Mouse (Mus musculus) MEL (cell line): ENCODE measurements around the gene Mnd1. TPM values are rescaled to one million over a fixed set of nuclear protein-coding genes. Genes with fewer than 3 reads are reported as not detected.

Experiments used
- DNase-seq: peaks from one replicate; pipeline ENCODE4 v3.0.0; 2011; ENCODE audit warnings: low read depth, low spot score
- H3K27ac ChIP-seq: 2 replicates; pipeline ENCODE4 v1.5.1; 2012; ENCODE audit warnings: low read depth, mild to moderate bottlenecking, control low read depth, low read length, moderate library complexity; ENCODE audit not compliant: control insufficient read depth
- H3K27me3 ChIP-seq, 2 experiments: fragments of 150-350 bp in 1 of 2; sonication (generic) in 1 of 2; 2 replicates each; pipeline ENCODE4 v1.6.1; 2012; ENCODE audit warnings: low read length in 2 of 2, mild to moderate bottlenecking in 2 of 2, improper control_type of control experiment in 1 of 2, moderate library complexity in 1 of 2; ENCODE audit not compliant: insufficient read depth in 2 of 2, control insufficient read depth in 1 of 2
- H3K36me3 ChIP-seq, 2 experiments: 2 replicates each; pipeline ENCODE4 v1.6.1; 2012 to 2014; ENCODE audit warnings: low read length in 2 of 2, improper control_type of control experiment in 1 of 2, inconsistent platforms in 1 of 2, mild to moderate bottlenecking in 1 of 2; ENCODE audit not compliant: insufficient read depth in 2 of 2, control insufficient read depth in 1 of 2
- H3K4me1 ChIP-seq, 2 experiments: fragments of 150-350 bp in 1 of 2; sonication (generic) in 1 of 2; 2 replicates each; pipeline ENCODE4 v1.6.1; 2012; ENCODE audit warnings: low read length in 2 of 2, improper control_type of control experiment in 1 of 2, mild to moderate bottlenecking in 1 of 2; ENCODE audit not compliant: insufficient read depth in 2 of 2, control insufficient read depth in 1 of 2
- H3K4me3 ChIP-seq, 2 experiments: fragments of 150-350 bp in 1 of 2; sonication (generic) in 1 of 2; 2 replicates each; pipeline ENCODE4 v1.5.1; 2012; ENCODE audit warnings: low read depth in 2 of 2, low read length in 2 of 2, mild to moderate bottlenecking in 2 of 2, moderate library complexity in 2 of 2, control low read depth in 1 of 2, improper control_type of control experiment in 1 of 2; ENCODE audit not compliant: control insufficient read depth in 1 of 2, insufficient read depth in 1 of 2
- H3K79me2 ChIP-seq: 2 replicates; pipeline ENCODE4 v1.6.1; 2012; ENCODE audit warnings: mild to moderate bottlenecking, low read length, moderate library complexity; ENCODE audit not compliant: control insufficient read depth, poor library complexity, insufficient read depth
- H3K9ac ChIP-seq: 2 replicates; pipeline ENCODE4 v1.6.1; 2012; ENCODE audit warnings: low read depth, mild to moderate bottlenecking, control low read depth, low read length, moderate library complexity; ENCODE audit not compliant: control insufficient read depth, poor library complexity, severe bottlenecking
- H3K9me3 ChIP-seq: fragments of 150-350 bp; sonication (generic); replicated peaks from 2 replicates; pipeline ENCODE4 v1.6.1; 2012; ENCODE audit warnings: mild to moderate bottlenecking, low read length, improper control_type of control experiment, moderate library complexity; ENCODE audit not compliant: insufficient read depth
- BHLHE40 ChIP-seq: IDR thresholded peaks from 2 replicates; pipeline ENCODE4 v1.6.1; 2012; ENCODE audit warnings: low read depth, mild to moderate bottlenecking, inconsistent platforms, low read length, improper control_type of control experiment, borderline replicate concordance
- CHD1 ChIP-seq: IDR thresholded peaks from 2 replicates; pipeline ENCODE4 v1.6.1; 2012; ENCODE audit warnings: low read depth, mild to moderate bottlenecking, inconsistent platforms, low read length, improper control_type of control experiment
- E2F4 ChIP-seq: IDR thresholded peaks from 2 replicates; pipeline ENCODE4 v1.6.1; 2011; ENCODE audit warnings: low read depth, low read length, improper control_type of control experiment, borderline replicate concordance
- EP300 ChIP-seq, 2 experiments: IDR thresholded peaks; 2 replicates each; pipeline ENCODE4 v1.6.1; 2011; ENCODE audit warnings: improper control_type of control experiment in 2 of 2, low read length in 2 of 2, low read depth in 1 of 2, mild to moderate bottlenecking in 1 of 2
- ETS1 ChIP-seq: IDR thresholded peaks from 2 replicates; pipeline ENCODE4 v1.6.1; 2012; ENCODE audit warnings: low read depth, mild to moderate bottlenecking, inconsistent platforms, low read length, improper control_type of control experiment, moderate library complexity
- JUND ChIP-seq: IDR thresholded peaks from 2 replicates; pipeline ENCODE4 v1.6.1; 2011; ENCODE audit warnings: low read depth, mild to moderate bottlenecking, improper control_type of control experiment, low read length
- MAFK ChIP-seq: IDR thresholded peaks from 2 replicates; pipeline ENCODE4 v1.6.1; 2011; ENCODE audit warnings: low read depth, mild to moderate bottlenecking, low read length, improper control_type of control experiment, borderline replicate concordance
- MEF2A ChIP-seq: IDR thresholded peaks from 2 replicates; pipeline ENCODE4 v1.6.1; 2014; ENCODE audit warnings: low read depth, mild to moderate bottlenecking, inconsistent platforms, low read length, improper control_type of control experiment; ENCODE audit not compliant: poor library complexity, insufficient replicate concordance, severe bottlenecking; ENCODE audit errors: extremely low read depth
- MXI1 ChIP-seq: IDR thresholded peaks from 2 replicates; pipeline ENCODE4 v1.6.1; 2011; ENCODE audit warnings: mild to moderate bottlenecking, low read depth, low read length, improper control_type of control experiment
- MYB ChIP-seq: IDR thresholded peaks from 2 replicates; pipeline ENCODE4 v1.6.1; 2011; ENCODE audit warnings: mild to moderate bottlenecking, low read depth, low read length, improper control_type of control experiment
- POLR2A ChIP-seq, 2 experiments: IDR thresholded peaks; 2 replicates each; pipeline ENCODE4 v1.6.1; 2011 to 2012; ENCODE audit warnings: low read length in 2 of 2, mild to moderate bottlenecking in 2 of 2, control low read depth in 1 of 2, improper control_type of control experiment in 1 of 2, low read depth in 1 of 2, moderate library complexity in 1 of 2; ENCODE audit not compliant: control insufficient read depth in 1 of 2, insufficient read depth in 1 of 2, poor library complexity in 1 of 2
- RAD21 ChIP-seq: IDR thresholded peaks from 2 replicates; pipeline ENCODE4 v1.6.1; 2011; ENCODE audit warnings: mild to moderate bottlenecking, low read depth, low read length, improper control_type of control experiment
- RCOR1 ChIP-seq: IDR thresholded peaks from 2 replicates; pipeline ENCODE4 v1.6.1; 2012; ENCODE audit warnings: low read depth, mild to moderate bottlenecking, inconsistent platforms, low read length, improper control_type of control experiment
- SIN3A ChIP-seq: IDR thresholded peaks from 2 replicates; pipeline ENCODE4 v1.6.1; 2012; ENCODE audit warnings: low read length, improper control_type of control experiment, inconsistent platforms
- SMC3 ChIP-seq: IDR thresholded peaks from 2 replicates; pipeline ENCODE4 v1.6.1; 2011; ENCODE audit warnings: low read depth, low read length, improper control_type of control experiment
- TAL1 ChIP-seq: IDR thresholded peaks from 2 replicates; pipeline ENCODE4 v1.6.1; 2012; ENCODE audit warnings: mild to moderate bottlenecking, inconsistent platforms, low read length, moderate library complexity, mixed read lengths
- TBP ChIP-seq: IDR thresholded peaks from 2 replicates; pipeline ENCODE4 v1.8.0; 2011; ENCODE audit warnings: low read depth, low read length, improper control_type of control experiment
- TCF12 ChIP-seq: IDR thresholded peaks from 2 replicates; pipeline ENCODE4 v1.6.1; 2014; ENCODE audit warnings: low read depth, mild to moderate bottlenecking, inconsistent platforms, low read length, improper control_type of control experiment, moderate library complexity
- USF1 ChIP-seq: IDR thresholded peaks from 2 replicates; pipeline ENCODE4 v1.6.1; 2014; ENCODE audit warnings: low read depth, mild to moderate bottlenecking, inconsistent platforms, low read length, improper control_type of control experiment, moderate library complexity
- ZC3H11A ChIP-seq: IDR thresholded peaks from 2 replicates; pipeline ENCODE4 v1.6.1; 2012; ENCODE audit warnings: low read depth, mild to moderate bottlenecking, inconsistent platforms, low read length, improper control_type of control experiment
- ZNF384 ChIP-seq: IDR thresholded peaks from 2 replicates; pipeline ENCODE4 v1.6.1; 2012; ENCODE audit warnings: low read depth, mild to moderate bottlenecking, inconsistent platforms, low read length, improper control_type of control experiment
- polyA plus RNA-seq, 2 experiments: library from polyadenylated mRNA; stranded (reverse) in 1 of 2; unstranded in 1 of 2; fragments of >175 nt in 1 of 2; fragments of >200 nt in 1 of 2; gene quantifications; 2 replicates each; pipeline versions ENCODE4 v1.2.1 to v1.2.4; 2012; ENCODE audit warnings: low replicate concordance in 2 of 2, low read depth in 1 of 2; ENCODE audit not compliant: insufficient read length in 2 of 2, insufficient read depth in 1 of 2, missing spikeins in 1 of 2
- total RNA-seq: library from RNA; depleted of rRNA; stranded (reverse); fragments of 300-350 nt; gene quantifications from 2 replicates; pipeline ENCODE4 v1.2.3, GENCODE M21; 2012

The Mnd1 gene
- total and polyA plus RNA-seq, 3 experiments, result 11.0 to 11.2 TPM; not detected in 1

GRCm38 (mm10) chr3:84155146-84155545, 440 bp downstream of the Mnd1 start (continued):
- no peak for TF ChIP-seq TCF12
- no peak for TF ChIP-seq RCOR1
- no peak for TF ChIP-seq MYB
- no peak for TF ChIP-seq MXI1
- no peak for TF ChIP-seq SMC3
- TF ChIP-seq JUND, result no peak
- no peak for TF ChIP-seq SIN3A
- TF ChIP-seq POLR2A (IDR thresholded peaks at IDR 0.05; ENCODE audit: control insufficient read depth in 1 of 2, insufficient read depth in 1 of 2, low read depth in 1 of 2, low read length in 2 of 2, poor library complexity in 1 of 2), result no peak; a peak in 1 of 4 replicates

- Histone ChIP-seq H3K9me3 (no peaks in the 10 kb centered on the region), H3K79me2 (peaks cover 3% of the 10 kb centered on the region; the same call in 1 of the 2 replicates), H3K27ac (peak overlapping the region; percentile 28), H3K4me3 (peak overlapping the region; percentile 63 to 76), H3K4me1 (no peaks in the 10 kb centered on the region; a peak in 1 of 4 replicates), H3K9ac (peak overlapping the region; percentile 74), H3K27me3 (no peaks in the 10 kb centered on the region), H3K36me3 (peaks cover 0 to 4% of the 10 kb centered on the region in 2 experiments; a peak in 2 of 4 replicates)
- DNase-seq, result peak; percentile 66
- TF ChIP-seq TAL1 (0 out of 2 replicates have a peak, but pooled peaks have one; percentile 9), TCF12 (no peak), ZNF384 (peak; percentile 81), EP300 (IDR thresholded peaks at IDR 0.05; ENCODE audit: low read depth in 1 of 2, low read length in 2 of 2) (peak in 1 of 2 experiments; percentile 43; a peak in 1 of 4 replicates), MXI1 (no peak), ETS1 (peak; percentile 52), MYB (peak; percentile 75)
Measured at GRCm38 (mm10) chr3:84154721-84155141, 855 bp downstream of the Mnd1 start.

- Histone ChIP-seq H3K9me3 (no peaks in the 10 kb centered on the region), H3K36me3 (peaks cover 0 to 4% of the 10 kb centered on the region in 2 experiments; a peak in 2 of 4 replicates), H3K27ac (no peak overlapping the region), H3K27me3 (no peaks in the 10 kb centered on the region), H3K9ac (no peak overlapping the region), H3K79me2 (no peaks in the 10 kb centered on the region), H3K4me1 (no peaks in the 10 kb centered on the region; a peak in 1 of 4 replicates), H3K4me3 (no peak overlapping the region)
- TF ChIP-seq SIN3A (no peak), ETS1 (no peak), TCF12 (no peak), TBP (no peak), BHLHE40 (no peak), POLR2A (IDR thresholded peaks at IDR 0.05; ENCODE audit: control insufficient read depth in 1 of 2, insufficient read depth in 1 of 2, low read depth in 1 of 2, low read length in 2 of 2, poor library complexity in 1 of 2) (no peak), MAFK (no peak), MYB (no peak), CHD1 (no peak), MEF2A (no peak), RAD21 (no peak), E2F4 (no peak), USF1 (no peak), ZC3H11A (no peak)
- DNase-seq, result no peak
Measured at GRCm38 (mm10) chr3:84149831-84150230, 5.8 kb downstream of the Mnd1 start.
